Mouse (Mus musculus) forebrain, embryonic 15.5 days (tissue): ENCODE data around the gene Mlx. TPM values are rescaled to one million over a fixed set of nuclear protein-coding genes. Genes with fewer than 3 reads are reported as not detected.

Source experiments
- ATAC-seq: fragments of 200-750 bp; cut with Nextera tagmentation; replicated peaks from 2 replicates; pipeline ENCODE4 v1.8.0; 2017; ENCODE audit warnings: mild to moderate bottlenecking, moderate TSS enrichment, moderate library complexity
- H3K27ac ChIP-seq: fragments of 300-500 bp; sonication (generic); replicated peaks from 2 replicates; pipeline ENCODE4 v1.5.1; 2015; ENCODE audit warnings: mild to moderate bottlenecking, inconsistent platforms
- H3K27me3 ChIP-seq: fragments of 300-500 bp; sonication (generic); 2 replicates; pipeline ENCODE4 v1.6.1; 2015; ENCODE audit warnings: inconsistent platforms
- H3K36me3 ChIP-seq: fragments of 300-500 bp; sonication (generic); 2 replicates; pipeline ENCODE4 v1.6.1; 2015; ENCODE audit warnings: mild to moderate bottlenecking, inconsistent platforms
- H3K4me1 ChIP-seq: fragments of 300-500 bp; sonication (generic); 2 replicates; pipeline ENCODE4 v1.6.1; 2015; ENCODE audit warnings: inconsistent platforms
- H3K4me2 ChIP-seq: fragments of 300-500 bp; sonication (generic); replicated peaks from 2 replicates; pipeline ENCODE4 v1.6.1; 2015; ENCODE audit warnings: mild to moderate bottlenecking, inconsistent platforms
- H3K4me3 ChIP-seq: fragments of 300-500 bp; sonication (generic); 2 replicates; pipeline ENCODE4 v1.5.1; 2015; ENCODE audit warnings: mild to moderate bottlenecking, inconsistent platforms
- H3K9ac ChIP-seq: fragments of 300-500 bp; sonication (generic); replicated peaks from 2 replicates; pipeline ENCODE4 v1.6.1; 2015; ENCODE audit warnings: mild to moderate bottlenecking, inconsistent platforms
- H3K9me3 ChIP-seq: fragments of 300-500 bp; sonication (generic); 2 replicates; pipeline ENCODE4 v1.6.1; 2016; ENCODE audit warnings: inconsistent platforms
- WGBS: fragments of 180-500 bp; shearing (Covaris S2); methylation state at CpG from one replicate; pipeline ENCODE4 v1.1.7; 2015; ENCODE audit warnings: mixed read lengths; 5-methylcytosine and 5-hydroxymethylcytosine counted together
- polyA plus RNA-seq: library from polyadenylated mRNA; unstranded; fragments of >200 nt; fragmentation: Nextera tagmentation; extraction: Ambion mirVana; gene quantifications from 2 replicates; pipeline ENCODE4 v1.2.1, GENCODE M21; 2015

Mlx gene
- polyA plus RNA-seq, 1 experiment from 2014 or later = 92.9 TPM

DNA sequence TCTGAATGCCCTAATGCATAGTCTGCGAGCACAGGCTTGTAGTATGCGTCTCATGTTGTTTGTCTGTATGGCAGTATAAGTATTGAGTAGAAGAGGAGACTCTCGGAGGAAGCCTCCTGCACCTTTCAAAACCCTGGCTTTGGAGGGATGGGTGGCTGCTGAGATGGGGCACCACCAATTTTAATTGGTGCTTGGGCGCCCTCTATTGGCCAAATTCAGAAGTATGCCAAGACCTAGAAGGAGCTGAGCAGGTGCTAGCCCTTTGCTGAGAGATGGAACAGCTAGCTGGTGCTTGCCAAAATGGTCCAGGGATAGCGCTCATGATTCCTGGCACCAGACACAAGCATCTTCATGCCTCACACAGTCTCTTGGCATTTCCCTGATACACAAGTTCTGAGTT, 29.2 kb upstream of the Mlx start:
- no peak; the same call in 1 of the 2 replicates for ATAC-seq
- WGBS = 28% methylated on average over 5 of the region's 5 CpGs
- Histone ChIP-seq H3K4me1 (no peaks in the 10 kb centered on the region), H3K36me3 (peaks cover 57% of the 10 kb centered on the region), H3K4me2 (no peak overlapping the region), H3K27me3 (no peaks in the 10 kb centered on the region), H3K27ac (no peak overlapping the region), H3K9me3 (no peaks in the 10 kb centered on the region), H3K4me3 (no peak overlapping the region), H3K9ac (no peak overlapping the region)

DNA sequence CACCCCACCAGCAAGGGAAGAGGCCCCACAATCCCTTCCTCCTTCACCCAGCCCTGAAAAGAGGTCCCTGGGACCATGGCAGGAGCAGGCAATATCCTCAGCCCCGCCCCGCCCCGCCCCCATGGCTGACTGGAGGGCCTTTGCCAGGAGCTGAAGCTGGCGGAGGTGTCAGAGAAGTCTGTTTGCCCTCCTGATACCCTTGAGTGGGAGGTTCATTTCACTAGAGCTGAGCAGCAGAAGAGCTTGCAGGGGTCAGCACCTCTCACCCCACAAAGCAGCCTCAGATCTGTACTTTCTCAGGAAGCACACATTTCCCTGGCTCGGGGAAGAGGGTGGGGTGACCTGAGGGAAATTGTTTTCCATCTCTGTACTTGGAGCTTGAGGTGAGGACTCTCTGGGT, 28.4 kb upstream of the Mlx start:
- no peaks in the 10 kb centered on the region for H3K27me3 ChIP-seq
- H3K9ac ChIP-seq = no peak overlapping the region
- H3K4me2 ChIP-seq = no peak overlapping the region
- peaks cover 56% of the 10 kb centered on the region for H3K36me3 ChIP-seq
- peaks cover 6% of the 10 kb centered on the region for H3K4me1 ChIP-seq
- H3K9me3 ChIP-seq = no peaks in the 10 kb centered on the region
- no peak for ATAC-seq
- H3K4me3 ChIP-seq = no peak overlapping the region
- 85% methylated on average over 5 of the region's 5 CpGs for WGBS
- no peak overlapping the region for H3K27ac ChIP-seq

DNA sequence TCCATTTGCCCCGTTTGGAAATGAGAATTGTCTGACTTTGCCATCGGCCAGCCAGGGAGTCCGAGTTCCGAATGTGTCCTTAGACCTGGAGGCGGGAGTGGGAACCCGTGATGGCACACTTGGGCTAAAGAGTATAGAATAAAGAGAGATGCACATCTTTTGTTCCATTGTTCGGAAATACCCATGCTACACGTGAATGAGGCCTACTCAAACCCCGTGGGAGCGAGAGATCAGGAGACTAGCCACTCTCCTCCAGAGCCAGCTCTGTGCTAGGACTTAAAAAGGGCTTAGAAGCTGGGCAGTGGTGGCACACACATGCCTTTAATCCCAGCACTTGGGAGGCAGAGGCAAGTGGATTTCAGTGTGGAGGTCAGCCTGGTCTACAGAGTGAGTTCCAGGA, 27.6 kb upstream of the Mlx start:
- Histone ChIP-seq H3K4me1 (peaks cover 10% of the 10 kb centered on the region), H3K4me2 (no peak overlapping the region), H3K36me3 (peaks cover 55% of the 10 kb centered on the region), H3K9ac (no peak overlapping the region), H3K4me3 (no peak overlapping the region), H3K9me3 (no peaks in the 10 kb centered on the region), H3K27me3 (no peaks in the 10 kb centered on the region), H3K27ac (no peak overlapping the region)
- ATAC-seq = no peak
- WGBS = 73% methylated on average over 10 of the region's 10 CpGs

DNA sequence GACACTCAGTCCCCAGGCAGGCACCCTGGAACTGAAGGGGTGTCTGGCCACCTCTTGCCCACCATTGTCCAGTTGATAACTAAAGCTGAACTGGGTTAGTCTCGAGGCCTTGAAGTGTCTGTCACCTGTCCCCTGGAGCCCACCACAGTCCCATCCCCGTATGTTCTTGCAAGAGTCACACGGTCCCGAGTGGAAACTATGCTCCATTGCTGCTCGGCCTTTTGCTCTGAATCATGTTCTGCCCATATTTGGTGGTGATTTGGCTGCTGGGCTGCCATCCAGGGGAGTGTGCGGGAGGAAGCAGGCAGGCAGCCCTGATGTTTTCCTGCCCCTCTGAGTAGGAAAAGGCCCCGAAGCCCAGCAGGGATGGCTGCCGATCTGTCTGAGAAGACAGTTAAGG, 27.0 kb upstream of the Mlx start:
- H3K36me3 ChIP-seq = peaks cover 50% of the 10 kb centered on the region
- no peaks in the 10 kb centered on the region for H3K27me3 ChIP-seq
- H3K4me2 ChIP-seq = no peak overlapping the region
- peak overlapping the region; percentile 18; the same call in 1 of the 2 replicates for H3K27ac ChIP-seq
- no peak overlapping the region for H3K9ac ChIP-seq
- WGBS = 84% methylated on average over 8 of the region's 8 CpGs
- peaks cover 10% of the 10 kb centered on the region for H3K4me1 ChIP-seq
- no peak overlapping the region for H3K4me3 ChIP-seq
- no peaks in the 10 kb centered on the region for H3K9me3 ChIP-seq
- ATAC-seq = no peak

DNA sequence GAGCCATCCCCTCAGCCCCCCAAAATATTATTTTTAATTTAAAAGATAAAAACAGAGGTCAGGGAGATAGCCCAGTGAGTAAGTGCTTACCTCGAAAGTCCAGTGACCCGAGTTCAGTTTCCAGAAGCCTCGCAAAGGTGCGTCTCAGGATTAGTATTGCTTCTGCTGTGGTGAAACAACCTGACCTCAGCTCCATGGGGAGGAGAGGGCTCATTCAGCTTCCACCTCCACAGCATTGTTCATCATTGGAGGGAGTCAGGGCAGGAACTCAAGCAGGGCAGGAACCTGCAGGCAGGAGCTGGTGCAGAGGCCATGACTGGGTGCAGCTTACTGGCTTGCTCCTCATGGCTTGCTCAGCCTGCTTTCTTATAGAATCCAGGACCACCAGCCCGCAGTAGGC, 26.0 kb upstream of the Mlx start:
- H3K36me3 ChIP-seq = peaks cover 41% of the 10 kb centered on the region

DNA sequence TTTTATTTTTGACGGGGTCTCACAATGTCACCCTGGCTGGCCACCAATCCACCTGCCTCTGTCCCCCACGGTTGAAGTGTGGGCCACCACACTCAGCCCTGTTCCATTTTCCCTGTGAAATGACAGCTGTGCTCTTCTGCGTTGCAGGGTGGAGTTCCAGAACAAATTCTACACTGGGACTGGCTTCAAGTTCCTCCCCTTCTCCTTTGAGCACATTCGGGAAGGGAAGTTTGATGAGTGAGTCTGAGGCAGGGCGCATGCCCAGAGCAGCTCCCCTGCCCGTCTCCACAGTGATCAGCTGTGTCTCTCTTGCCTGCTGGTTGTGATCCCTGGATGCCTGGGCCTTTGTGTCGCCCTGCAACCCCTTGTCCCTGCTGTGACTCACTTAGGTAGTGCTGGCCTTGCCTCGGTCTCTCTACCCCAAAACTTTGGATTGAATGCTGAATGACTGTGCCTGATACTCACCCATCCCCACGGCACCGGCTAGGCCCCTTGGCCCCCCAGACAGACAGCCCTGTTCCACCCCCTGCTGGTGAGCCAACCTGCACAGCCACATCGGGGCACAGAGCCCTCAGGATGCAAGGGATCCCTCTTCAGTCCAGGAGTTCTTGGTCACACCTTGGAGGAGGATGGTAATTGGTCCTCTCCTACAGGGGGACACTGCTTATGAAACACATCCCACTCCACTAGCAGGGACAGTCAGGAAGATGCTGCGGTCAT, 24.8 kb upstream of the Mlx start:
- peaks cover 30% of the 10 kb centered on the region for H3K36me3 ChIP-seq
- no peak overlapping the region for H3K4me3 ChIP-seq
- H3K4me2 ChIP-seq = no peak overlapping the region
- WGBS = 75% methylated on average over 12 of the region's 12 CpGs
- ATAC-seq = no peak
- H3K9me3 ChIP-seq = no peaks in the 10 kb centered on the region
- no peaks in the 10 kb centered on the region for H3K27me3 ChIP-seq
- no peak overlapping the region for H3K27ac ChIP-seq
- H3K9ac ChIP-seq = no peak overlapping the region
- H3K4me1 ChIP-seq = peaks cover 18% of the 10 kb centered on the region

More for the DNA sequence above, 26.0 kb upstream of the Mlx start:
- Histone ChIP-seq H3K27ac (no peak overlapping the region), H3K4me3 (no peak overlapping the region), H3K27me3 (no peaks in the 10 kb centered on the region), H3K4me2 (no peak overlapping the region), H3K4me1 (peaks cover 10% of the 10 kb centered on the region), H3K9me3 (no peaks in the 10 kb centered on the region), H3K9ac (no peak overlapping the region)
- 90% methylated on average over 5 of the region's 5 CpGs for WGBS
- no peak for ATAC-seq

DNA sequence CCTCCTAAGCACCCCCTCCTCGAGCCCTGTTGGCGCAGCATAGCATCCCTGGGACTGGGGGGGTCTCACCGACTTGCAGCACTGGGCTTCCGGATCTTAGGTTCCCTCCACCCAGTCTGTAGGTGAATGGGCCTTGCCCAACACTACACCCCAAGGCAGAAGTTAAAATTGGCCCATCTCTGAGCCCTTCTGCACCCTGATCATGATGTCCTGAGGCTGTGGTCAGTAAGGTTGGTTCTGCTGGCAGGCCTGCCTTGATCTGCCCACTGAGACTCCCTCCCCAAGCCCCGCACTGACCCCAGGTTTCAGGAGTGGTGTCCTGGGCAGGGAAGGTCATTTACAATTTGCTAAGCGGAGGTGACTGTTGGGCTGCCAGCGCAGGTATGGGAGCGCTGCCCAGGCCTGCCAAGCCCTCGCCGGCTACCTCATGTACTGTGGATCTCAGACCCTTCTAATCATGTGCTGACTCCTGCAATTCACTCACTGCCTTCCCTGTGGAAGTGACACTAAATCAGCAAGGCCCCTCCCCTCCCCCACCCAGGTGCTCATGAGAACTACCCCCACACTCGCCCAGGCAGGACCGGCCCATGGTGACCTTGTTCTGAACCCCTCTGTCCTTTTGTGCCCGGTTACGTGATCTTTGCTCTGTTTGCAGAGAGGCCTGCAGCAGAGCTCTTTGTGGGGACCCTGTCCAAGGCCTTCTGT, 24.0 kb upstream of the Mlx start:
- no peak overlapping the region for H3K9ac ChIP-seq
- H3K4me1 ChIP-seq = peaks cover 20% of the 10 kb centered on the region

DNA sequence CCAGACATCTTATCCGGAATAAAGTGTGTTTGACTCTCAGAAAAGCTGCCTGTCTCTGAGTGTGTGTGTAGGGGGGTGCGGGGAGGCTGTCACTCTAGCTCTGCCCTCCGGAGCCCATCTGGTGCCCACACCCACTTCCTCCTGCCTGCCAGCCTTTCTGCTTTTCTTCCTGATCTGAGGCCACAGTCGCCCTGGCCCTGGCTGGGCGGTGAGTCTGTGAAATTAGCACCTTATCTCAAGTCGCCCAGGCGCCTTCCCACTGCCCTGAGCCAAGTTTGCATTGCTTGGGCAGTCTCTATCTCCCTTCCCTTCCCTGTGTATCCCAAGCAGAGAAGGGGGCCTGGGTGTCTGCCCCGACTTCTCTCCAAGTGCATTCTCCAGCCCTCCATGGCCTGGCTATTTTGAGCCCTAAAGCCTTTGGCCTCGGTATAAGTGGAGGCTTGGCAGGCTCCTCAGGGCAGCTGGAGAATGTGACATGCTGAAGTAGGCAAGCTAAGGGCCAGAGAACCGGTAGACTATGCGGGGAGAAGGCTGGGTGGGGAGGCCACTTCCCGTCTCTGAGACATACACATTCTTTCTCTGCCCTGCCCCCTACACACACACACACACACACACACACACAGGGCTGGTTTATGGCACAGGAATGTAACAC, 23.3 kb upstream of the Mlx start:
- ATAC-seq = no peak
- WGBS = 64% methylated on average over 12 of the region's 12 CpGs
- H3K4me2 ChIP-seq = no peak overlapping the region
- H3K9me3 ChIP-seq = no peaks in the 10 kb centered on the region
- peaks cover 23% of the 10 kb centered on the region for H3K36me3 ChIP-seq
- H3K4me3 ChIP-seq = no peak overlapping the region
- peak overlapping the region; percentile 3; the same call in 1 of the 2 replicates for H3K9ac ChIP-seq
- H3K27me3 ChIP-seq = no peaks in the 10 kb centered on the region
- peak overlapping the region; percentile 59 for H3K27ac ChIP-seq
- H3K4me1 ChIP-seq = peaks cover 20% of the 10 kb centered on the region

More for the DNA sequence above, 24.0 kb upstream of the Mlx start:
- no peaks in the 10 kb centered on the region for H3K9me3 ChIP-seq
- 85% methylated on average over 14 of the region's 14 CpGs for whole genome bisulfite sequencing
- peaks cover 29% of the 10 kb centered on the region for H3K36me3 ChIP-seq
- no peak overlapping the region for H3K4me2 ChIP-seq
- H3K27ac ChIP-seq = peak overlapping the region; percentile 59; the same call in 1 of the 2 replicates
- H3K27me3 ChIP-seq = no peaks in the 10 kb centered on the region
- H3K4me3 ChIP-seq = no peak overlapping the region
- ATAC-seq = no peak

DNA sequence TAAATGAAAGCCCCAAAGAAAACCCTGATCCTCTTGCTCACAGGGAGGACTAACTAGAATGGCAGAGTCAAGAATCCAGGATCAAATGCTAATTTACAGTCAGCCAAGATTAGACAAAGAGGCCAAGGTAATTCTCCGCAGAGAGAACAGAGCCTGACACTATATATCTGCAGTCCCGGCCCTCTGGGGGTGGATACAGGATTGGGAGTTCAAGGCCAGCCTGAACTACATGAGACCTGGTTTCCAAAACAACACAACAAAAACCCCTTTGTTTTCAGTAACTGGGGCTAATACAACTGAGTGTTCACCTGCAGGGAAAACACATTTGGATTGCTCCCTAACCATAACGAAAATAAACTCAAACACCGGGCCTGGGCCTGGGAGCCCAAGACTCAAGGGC, 22.6 kb upstream of the Mlx start:
- no peaks in the 10 kb centered on the region for H3K27me3 ChIP-seq
- peak overlapping the region; percentile 3; the same call in 1 of the 2 replicates for H3K9ac ChIP-seq
- H3K36me3 ChIP-seq = peaks cover 18% of the 10 kb centered on the region
- H3K4me3 ChIP-seq = no peak overlapping the region
- 79% methylated on average over 4 of the region's 4 CpGs for WGBS
- no peak for ATAC-seq
- H3K4me2 ChIP-seq = no peak overlapping the region
- no peak overlapping the region; the same call in 1 of the 2 replicates for H3K27ac ChIP-seq
- H3K9me3 ChIP-seq = no peaks in the 10 kb centered on the region
- peaks cover 25% of the 10 kb centered on the region for H3K4me1 ChIP-seq

DNA sequence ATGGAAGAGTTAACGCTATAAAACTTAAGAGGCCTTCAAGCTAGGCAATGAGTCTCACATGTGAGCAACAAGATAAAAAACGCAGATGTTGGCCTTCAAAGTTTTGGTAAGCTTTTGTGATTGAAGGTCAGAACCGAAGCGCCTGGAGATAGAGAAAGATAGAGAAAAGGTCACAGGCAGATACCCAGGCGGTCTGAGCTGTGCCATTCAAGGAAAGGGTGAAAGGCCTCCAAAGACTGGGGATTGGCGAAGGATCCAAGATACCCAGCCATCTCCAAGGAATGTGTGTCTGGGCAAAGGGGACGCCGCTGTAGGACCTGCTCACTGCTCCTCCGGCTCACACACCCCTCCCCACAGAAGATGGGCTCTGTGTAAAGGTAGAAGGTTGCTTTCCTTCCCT, 22.1 kb upstream of the Mlx start:
- H3K4me2 ChIP-seq = no peak overlapping the region
- no peaks in the 10 kb centered on the region for H3K27me3 ChIP-seq
- H3K4me3 ChIP-seq = no peak overlapping the region
- WGBS = 92% methylated on average over 9 of the region's 9 CpGs
- H3K9ac ChIP-seq = no peak overlapping the region
- H3K9me3 ChIP-seq = no peaks in the 10 kb centered on the region
- H3K36me3 ChIP-seq = peaks cover 15% of the 10 kb centered on the region
- H3K27ac ChIP-seq = no peak overlapping the region
- no peak for ATAC-seq
- H3K4me1 ChIP-seq = peaks cover 26% of the 10 kb centered on the region

DNA sequence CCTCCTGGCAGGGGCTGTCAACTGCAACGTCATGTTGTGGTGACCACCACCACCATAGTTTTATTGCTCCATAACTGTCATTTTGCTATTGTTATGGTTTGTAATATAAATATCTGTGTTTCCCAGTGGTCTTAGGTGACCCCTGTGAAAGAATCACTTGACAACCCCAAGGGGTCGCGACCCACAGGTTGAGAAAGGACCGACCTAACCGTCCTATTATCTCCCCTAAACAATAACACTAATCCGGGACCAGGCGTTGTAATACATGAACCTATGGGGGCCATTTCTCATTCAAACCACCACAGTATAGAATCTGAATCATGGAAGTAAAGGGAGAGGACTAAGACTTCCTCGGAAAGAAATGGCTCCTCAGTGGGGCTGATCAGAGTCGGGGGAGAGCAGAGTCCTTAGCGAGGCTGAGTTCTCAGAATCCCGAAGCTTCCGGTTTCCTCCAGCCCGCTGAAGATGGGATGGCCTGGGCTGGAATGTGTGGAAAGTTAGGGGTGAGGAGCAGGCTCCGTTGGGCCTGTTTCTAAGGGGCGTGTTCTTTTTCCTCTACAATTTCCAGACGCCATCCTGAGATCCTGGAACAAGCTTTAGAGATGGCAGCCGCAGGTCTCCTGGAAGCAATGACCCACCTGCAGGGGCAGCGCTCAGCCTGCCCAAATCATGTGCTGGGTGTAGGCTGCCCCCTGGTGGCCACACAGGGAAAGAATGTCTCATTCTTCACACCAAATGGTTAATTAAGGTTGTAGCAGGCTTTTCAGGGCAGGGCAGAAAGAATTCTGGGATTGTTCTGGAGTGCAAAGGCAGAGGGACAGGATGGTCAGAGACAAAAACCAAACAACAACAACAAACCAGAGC, 20.3 kb upstream of the Mlx start:
- H3K4me3 ChIP-seq = peak overlapping the region; percentile 31
- H3K27ac ChIP-seq = no peak overlapping the region
- H3K36me3 ChIP-seq = peaks cover 15% of the 10 kb centered on the region
- peak overlapping the region; percentile 50 for H3K4me2 ChIP-seq
- H3K9me3 ChIP-seq = no peaks in the 10 kb centered on the region
- 20% methylated on average over 18 of the region's 18 CpGs for WGBS
- H3K4me1 ChIP-seq = peaks cover 37% of the 10 kb centered on the region
- no peak for ATAC-seq
- H3K9ac ChIP-seq = peak overlapping the region; percentile 10; the same call in 1 of the 2 replicates
- H3K27me3 ChIP-seq = no peaks in the 10 kb centered on the region
